Mouse (Mus musculus) CH12.LX (cell line): ENCODE measurements at regions not wholly inside any gene's neighbourhood (a gene's known extent, or its start where the extent isn't known, plus 50 kb on each side); places are given as distances from the start of the nearest gene placed in this dataset.

Experiments
- DNase-seq: peaks from one replicate; pipeline ENCODE4 v3.0.0-alpha.2; 2013; ENCODE audit errors: extremely low read depth
- H3K27ac ChIP-seq: 2 replicates; pipeline ENCODE4 v1.5.1; 2012; ENCODE audit warnings: low read depth, mild to moderate bottlenecking, control low read depth, moderate library complexity; ENCODE audit not compliant: insufficient read depth
- H3K27me3 ChIP-seq: replicated peaks from 2 replicates; pipeline ENCODE3; 2012; ENCODE audit warnings: inconsistent platforms
- H3K36me3 ChIP-seq, 2 experiments: replicated peaks in 1 of 2; 2 replicates each; pipeline versions ENCODE3 to v1.6.1; 2012; ENCODE audit warnings: inconsistent platforms in 1 of 2, low read length in 1 of 2, mild to moderate bottlenecking in 1 of 2, mixed read lengths in 1 of 2, moderate library complexity in 1 of 2; ENCODE audit not compliant: control insufficient read depth in 1 of 2, insufficient read depth in 1 of 2
- H3K4me1 ChIP-seq, 2 experiments: 2 replicates each; pipeline ENCODE4 v1.6.1; 2012; ENCODE audit warnings: inconsistent platforms in 1 of 2, moderate library complexity in 1 of 2; ENCODE audit not compliant: insufficient read depth in 2 of 2, control insufficient read depth in 1 of 2
- H3K4me2 ChIP-seq: 2 replicates; pipeline ENCODE4 v1.6.1; 2012; ENCODE audit warnings: low read depth, mild to moderate bottlenecking, control low read depth; ENCODE audit not compliant: poor library complexity, insufficient read depth, severe bottlenecking
- H3K4me3 ChIP-seq, 3 experiments: fragments of 150-350 bp in 1 of 3; sonication (generic) in 1 of 3; replicated peaks in 1 of 3; 2 replicates each; pipeline versions ENCODE3 to v1.5.1; 2011 to 2012; ENCODE audit warnings: low read depth in 2 of 3, low read length in 2 of 3, mild to moderate bottlenecking in 2 of 3, moderate library complexity in 2 of 3, control low read depth in 1 of 3, improper control_type of control experiment in 1 of 3, inconsistent platforms in 1 of 3, mixed read lengths in 1 of 3; ENCODE audit not compliant: poor library complexity in 1 of 3
- H3K79me2 ChIP-seq: replicated peaks from 2 replicates; pipeline ENCODE4 v1.6.1; 2012; ENCODE audit warnings: mild to moderate bottlenecking, moderate library complexity; ENCODE audit not compliant: control insufficient read depth, poor library complexity, insufficient read depth, severe bottlenecking; ENCODE audit errors: extremely low read depth
- H3K9ac ChIP-seq: 2 replicates; pipeline ENCODE4 v1.6.1; 2012; ENCODE audit warnings: low read depth, mild to moderate bottlenecking, control low read depth, moderate library complexity; ENCODE audit not compliant: insufficient read depth
- H3K9me3 ChIP-seq: replicated peaks from 2 replicates; pipeline ENCODE3; 2012; ENCODE audit warnings: low read length, inconsistent platforms, mixed read lengths
- BHLHE40 ChIP-seq: IDR thresholded peaks from 2 replicates; pipeline ENCODE4 v1.6.1; 2011; ENCODE audit warnings: mild to moderate bottlenecking, low read depth, low read length, improper control_type of control experiment
- CHD1 ChIP-seq: IDR thresholded peaks from 2 replicates; pipeline ENCODE4 v1.6.1; 2012; ENCODE audit warnings: low read depth, low read length, improper control_type of control experiment, inconsistent platforms
- CTCF ChIP-seq, 2 experiments: IDR thresholded peaks in 1 of 2; conservative IDR thresholded peaks in 1 of 2; 2 replicates each; pipeline ENCODE4 v1.5.1; 2011 to 2012; ENCODE audit warnings: low read depth in 2 of 2, low read length in 2 of 2, improper control_type of control experiment in 1 of 2, inconsistent platforms in 1 of 2, mild to moderate bottlenecking in 1 of 2, moderate library complexity in 1 of 2
- ETS1 ChIP-seq: conservative IDR thresholded peaks from 2 replicates; pipeline ENCODE4 v1.6.1; 2012; ENCODE audit warnings: low read depth, mild to moderate bottlenecking, inconsistent platforms, low read length, improper control_type of control experiment, moderate library complexity
- HCFC1 ChIP-seq: IDR thresholded peaks from 2 replicates; pipeline ENCODE4 v1.6.1; 2012; ENCODE audit warnings: low read depth, mild to moderate bottlenecking, inconsistent platforms, low read length, improper control_type of control experiment
- IRF4 ChIP-seq: IDR thresholded peaks from 2 replicates; pipeline ENCODE4 v1.6.1; 2014; ENCODE audit warnings: low read depth, mild to moderate bottlenecking, inconsistent platforms, low read length, improper control_type of control experiment
- JUN ChIP-seq: IDR thresholded peaks from 2 replicates; pipeline ENCODE4 v1.6.1; 2011; ENCODE audit warnings: low read depth, mild to moderate bottlenecking, low read length, improper control_type of control experiment, moderate library complexity; ENCODE audit not compliant: insufficient read depth
- JUND ChIP-seq: conservative IDR thresholded peaks from 2 replicates; pipeline ENCODE4 v1.6.1; 2011; ENCODE audit warnings: low read depth, low read length, improper control_type of control experiment
- MEF2A ChIP-seq: IDR thresholded peaks from 2 replicates; pipeline ENCODE4 v1.6.1; 2014; ENCODE audit warnings: low read depth, mild to moderate bottlenecking, inconsistent platforms, low read length, improper control_type of control experiment, borderline replicate concordance
- MXI1 ChIP-seq: IDR thresholded peaks from 2 replicates; pipeline ENCODE4 v1.6.1; 2011; ENCODE audit warnings: mild to moderate bottlenecking, low read depth, low read length, improper control_type of control experiment
- MYC ChIP-seq: IDR thresholded peaks from 2 replicates; pipeline ENCODE4 v1.6.1; 2011; ENCODE audit warnings: low read depth, mild to moderate bottlenecking, improper control_type of control experiment, low read length
- NELFE ChIP-seq: IDR thresholded peaks from 2 replicates; pipeline ENCODE4 v1.6.1; 2011; ENCODE audit warnings: low read depth, low read length, improper control_type of control experiment
- NRF1 ChIP-seq: IDR thresholded peaks from 2 replicates; pipeline ENCODE4 v1.6.1; 2014; ENCODE audit warnings: low read depth, mild to moderate bottlenecking, inconsistent platforms, low read length, improper control_type of control experiment, moderate library complexity
- PAX5 ChIP-seq: IDR thresholded peaks from 2 replicates; pipeline ENCODE4 v1.6.1; 2012; ENCODE audit warnings: low read length, inconsistent platforms, mixed read lengths
- POLR2AphosphoS2 ChIP-seq: IDR thresholded peaks from 2 replicates; pipeline ENCODE4 v1.6.1; 2011; ENCODE audit warnings: low read depth, low read length, improper control_type of control experiment
- RAD21 ChIP-seq: IDR thresholded peaks from 2 replicates; pipeline ENCODE4 v1.6.1; 2011; ENCODE audit warnings: low read depth, mild to moderate bottlenecking, low read length, improper control_type of control experiment, moderate library complexity
- RCOR1 ChIP-seq: conservative IDR thresholded peaks from 2 replicates; pipeline ENCODE4 v1.6.1; 2012; ENCODE audit warnings: low read depth, mild to moderate bottlenecking, inconsistent platforms, low read length, improper control_type of control experiment
- SIN3A ChIP-seq: IDR thresholded peaks from 2 replicates; pipeline ENCODE4 v1.6.1; 2012; ENCODE audit warnings: low read length, improper control_type of control experiment, inconsistent platforms
- SMC3 ChIP-seq: IDR thresholded peaks from 2 replicates; pipeline ENCODE4 v1.6.1; 2011; ENCODE audit warnings: low read depth, low read length, improper control_type of control experiment
- TBP ChIP-seq: conservative IDR thresholded peaks from 2 replicates; pipeline ENCODE4 v1.6.1; 2011; ENCODE audit warnings: low read depth, low read length, improper control_type of control experiment
- TCF12 ChIP-seq: IDR thresholded peaks from 2 replicates; pipeline ENCODE4 v1.6.1; 2014; ENCODE audit warnings: low read depth, mild to moderate bottlenecking, inconsistent platforms, low read length, improper control_type of control experiment
- UBTF ChIP-seq: IDR thresholded peaks from 2 replicates; pipeline ENCODE4 v1.6.1; 2012; ENCODE audit warnings: low read depth, mild to moderate bottlenecking, inconsistent platforms, low read length, improper control_type of control experiment, moderate library complexity
- USF1 ChIP-seq: IDR thresholded peaks from 2 replicates; pipeline ENCODE4 v1.6.1; 2014; ENCODE audit warnings: low read depth, mild to moderate bottlenecking, inconsistent platforms, low read length, improper control_type of control experiment
- USF2 ChIP-seq: conservative IDR thresholded peaks from 2 replicates; pipeline ENCODE4 v1.6.1; 2011; ENCODE audit warnings: low read depth, low read length, improper control_type of control experiment
- ZNF384 ChIP-seq: IDR thresholded peaks from 2 replicates; pipeline ENCODE4 v1.6.1; 2012; ENCODE audit warnings: low read depth, low read length, improper control_type of control experiment, inconsistent platforms
- dilution Hi-C: fragments of 300-500 bp; cut with MboI; formaldehyde crosslinking; loops from 2 replicates; pipeline ENCODE4 v1.14.3; 2020; ENCODE audit warnings: low sequenced_read_pairs; ENCODE audit not compliant: extremely low pct_unique_long_range_greater_than_20kb, extremely low pct_ligation_motif_present
- in situ Hi-C: fragments of 300-500 bp; cut with MboI; formaldehyde crosslinking; loops from 3 replicates; pipeline ENCODE4 v1.14.3; 2019; ENCODE audit warnings: low sequenced_read_pairs, low pct_ligation_motif_present, low pct_unique_long_range_greater_than_20kb, mixed read lengths

DNA sequence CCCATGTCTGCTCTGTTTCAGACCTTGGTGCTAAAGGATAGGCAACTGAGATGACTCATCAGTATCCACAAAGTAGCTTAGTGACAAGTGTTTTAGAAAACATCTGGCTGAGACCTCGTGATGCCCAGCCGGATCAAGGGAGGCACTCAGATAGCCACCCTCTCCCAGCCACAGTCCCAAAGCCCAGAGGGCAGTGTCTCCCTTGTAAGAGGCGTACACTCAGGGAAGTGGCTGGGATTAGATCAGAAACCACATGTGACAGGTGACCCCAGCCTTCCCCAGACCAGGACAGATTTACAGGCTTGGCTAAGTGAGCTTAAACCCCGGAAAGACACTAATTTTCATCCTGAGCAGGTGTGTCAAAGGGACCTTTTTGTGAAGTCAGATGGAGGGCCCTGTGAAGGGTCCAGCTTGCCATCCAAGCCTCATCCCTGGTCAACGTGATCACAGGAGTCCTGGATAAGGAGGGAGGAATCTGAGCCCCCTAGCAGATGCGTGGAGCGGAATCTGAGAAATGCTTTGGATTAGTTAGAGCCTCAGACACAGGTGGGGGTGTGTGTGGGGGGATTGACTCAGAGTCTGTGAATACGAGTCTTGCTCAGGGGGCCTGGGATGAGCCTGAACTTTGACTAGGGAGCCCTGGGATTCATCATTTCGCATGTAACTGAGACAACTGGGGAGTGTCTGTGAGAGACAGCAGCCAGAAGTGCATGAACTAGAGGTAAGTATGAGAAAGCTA lies 711.4 kb downstream of the Vrk1 start:
- no peaks in the 10 kb centered on the region for H3K4me1 ChIP-seq
- dilution Hi-C loops (no loop called here), in situ Hi-C loops (no loop called here)
- no peak overlapping the region for H3K4me2 ChIP-seq
- no peaks in the 10 kb centered on the region for H3K79me2 ChIP-seq
- H3K9me3 ChIP-seq: peaks cover 89% of the 10 kb centered on the region
- no peaks in the 10 kb centered on the region for H3K27me3 ChIP-seq
- H3K9ac ChIP-seq: no peak overlapping the region
- no peak overlapping the region for H3K4me3 ChIP-seq
- H3K36me3 ChIP-seq: no peaks in the 10 kb centered on the region
- H3K27ac ChIP-seq: no peak overlapping the region
- no peak for DNase-seq
- TF ChIP-seq UBTF: no peak
- no peak for TF ChIP-seq SMC3
- no peak for TF ChIP-seq BHLHE40
- no peak for TF ChIP-seq MXI1
- no peak for TF ChIP-seq CTCF (conservative IDR thresholded peaks at IDR 0.05 in 1 of 2, IDR thresholded peaks at IDR 0.05 in 1 of 2; ENCODE audit: low read depth in 2 of 2, low read length in 2 of 2)
- no peak for TF ChIP-seq TBP
- no peak for TF ChIP-seq HCFC1
- no peak for TF ChIP-seq RAD21
- TF ChIP-seq POLR2AphosphoS2: no peak
- no peak for TF ChIP-seq TCF12
- TF ChIP-seq JUND: no peak
- no peak for TF ChIP-seq IRF4
- TF ChIP-seq PAX5: no peak
- no peak for TF ChIP-seq RCOR1
- TF ChIP-seq USF2: no peak
- no peak for TF ChIP-seq CHD1
- TF ChIP-seq JUN: no peak
- TF ChIP-seq MYC: no peak
- TF ChIP-seq NELFE: no peak

DNA sequence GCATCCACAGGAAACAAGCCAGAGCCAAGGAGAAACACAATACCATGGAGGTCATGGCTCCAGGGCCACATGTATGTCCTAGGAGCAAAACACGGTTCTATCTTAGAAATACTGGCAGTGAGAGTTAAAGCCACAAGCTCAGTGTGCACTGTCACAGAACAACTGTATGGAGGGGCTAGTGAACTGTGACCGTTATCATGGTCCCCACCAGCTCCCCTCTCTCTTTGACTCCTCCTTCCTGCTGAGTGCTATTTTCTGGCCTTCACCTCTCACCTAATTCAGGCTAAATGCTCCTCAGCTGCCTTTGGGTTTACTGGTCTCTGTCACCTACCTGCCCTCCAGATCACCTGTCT lies 712.0 kb downstream of the Vrk1 start:
- dilution Hi-C loops (no loop called here), in situ Hi-C loops (no loop called here)
- DNase-seq: no peak
- no peak overlapping the region for H3K9ac ChIP-seq
- H3K27ac ChIP-seq: no peak overlapping the region
- peaks cover 89% of the 10 kb centered on the region for H3K9me3 ChIP-seq
- TF ChIP-seq ETS1: no peak
- TF ChIP-seq SMC3: no peak
- TF ChIP-seq BHLHE40: no peak
- no peak for TF ChIP-seq UBTF
- TF ChIP-seq MEF2A: no peak
- no peak for TF ChIP-seq NRF1
- TF ChIP-seq MYC: no peak
- TF ChIP-seq TCF12: no peak
- TF ChIP-seq USF1: no peak
- TF ChIP-seq RAD21: no peak
- no peak for TF ChIP-seq SIN3A
- TF ChIP-seq POLR2AphosphoS2: no peak
- TF ChIP-seq ZNF384: no peak
- no peaks in the 10 kb centered on the region for H3K27me3 ChIP-seq
- H3K4me3 ChIP-seq: no peak overlapping the region
- H3K4me2 ChIP-seq: no peak overlapping the region
- H3K4me1 ChIP-seq: no peaks in the 10 kb centered on the region
- H3K79me2 ChIP-seq: no peaks in the 10 kb centered on the region
- no peaks in the 10 kb centered on the region for H3K36me3 ChIP-seq
